Mouse (Mus musculus): ENCODE results near the gene Gpr27.
A peak's percentile ranks its signal among the peaks of the same experiment; 100 is the strongest.

The Gpr27 gene

GRCm38 (mm10) chr6:99678108-99678507 is 14.4 kb upstream of the Gpr27 start:
- DNase-seq: no peak

GRCm38 (mm10) chr6:99683974-99684373 is 8.5 kb upstream of the Gpr27 start:
- DNase-seq: no peak

GRCm38 (mm10) chr6:99684899-99685298 is 7.6 kb upstream of the Gpr27 start:
- DNase-seq: no peak

GRCm38 (mm10) chr6:99688513-99688912 is 4.0 kb upstream of the Gpr27 start:
- no peak for DNase-seq

- DNase-seq: no peak
Observed at GRCm38 (mm10) chr6:99691666-99692205, 743 bp upstream of the Gpr27 start.

GRCm38 (mm10) chr6:99692916-99693841 is 700 bp downstream of the Gpr27 start:
- DNase-seq: peak; percentile 56

- no peak for DNase-seq
Observed at GRCm38 (mm10) chr6:99700484-99700883, 8.0 kb downstream of the Gpr27 start.

- DNase-seq: no peak
Observed at GRCm38 (mm10) chr6:99711576-99712101, 19.2 kb downstream of the Gpr27 start.

GRCm38 (mm10) chr6:99713256-99713655 is 20.8 kb downstream of the Gpr27 start:
- DNase-seq: no peak

- no peak for DNase-seq
Observed at GRCm38 (mm10) chr6:99715191-99715590, 22.7 kb downstream of the Gpr27 start.

- no peak for DNase-seq
Observed at GRCm38 (mm10) chr6:99715913-99716312, 23.4 kb downstream of the Gpr27 start.

GRCm38 (mm10) chr6:99721032-99721431 is 28.6 kb downstream of the Gpr27 start:
- no peak for DNase-seq

- no peak for DNase-seq
Observed at GRCm38 (mm10) chr6:99722390-99722789, 29.9 kb downstream of the Gpr27 start.

GRCm38 (mm10) chr6:99725971-99726561 is 33.6 kb downstream of the Gpr27 start, which contains the start of gene Prok2:
Prok2 (minus strand) TSS chr6:99726392.
- DNase-seq: no peak

GRCm38 (mm10) chr6:99726576-99727303 is 34.3 kb downstream of the Gpr27 start:
- DNase-seq: no peak

- no peak for DNase-seq
Observed at GRCm38 (mm10) chr6:99729853-99730252, 37.4 kb downstream of the Gpr27 start.

- DNase-seq: no peak
Observed at GRCm38 (mm10) chr6:99731926-99732325, 39.4 kb downstream of the Gpr27 start.

GRCm38 (mm10) chr6:99732673-99733072 is 40.2 kb downstream of the Gpr27 start:
- DNase-seq: no peak

- no peak for DNase-seq
Observed at GRCm38 (mm10) chr6:99734666-99735065, 42.2 kb downstream of the Gpr27 start.

- DNase-seq: no peak
Observed at GRCm38 (mm10) chr6:99742866-99743265, 50.4 kb downstream of the Gpr27 start.
